Mouse (Mus musculus) CD4-positive helper T cell, adult 2 months (primary cell): ENCODE results near the gene Fgd6.

Experiments
- DNase-seq: peaks from one replicate; pipeline ENCODE4 v3.0.0-alpha.2; 2012; ENCODE audit warnings: low read depth, missing footprints, low spot score

Gene Fgd6

GRCm38 (mm10) chr10:94093534-94093933, 57.7 kb downstream of the Fgd6 start:
- DNase-seq, result no peak

DNA sequence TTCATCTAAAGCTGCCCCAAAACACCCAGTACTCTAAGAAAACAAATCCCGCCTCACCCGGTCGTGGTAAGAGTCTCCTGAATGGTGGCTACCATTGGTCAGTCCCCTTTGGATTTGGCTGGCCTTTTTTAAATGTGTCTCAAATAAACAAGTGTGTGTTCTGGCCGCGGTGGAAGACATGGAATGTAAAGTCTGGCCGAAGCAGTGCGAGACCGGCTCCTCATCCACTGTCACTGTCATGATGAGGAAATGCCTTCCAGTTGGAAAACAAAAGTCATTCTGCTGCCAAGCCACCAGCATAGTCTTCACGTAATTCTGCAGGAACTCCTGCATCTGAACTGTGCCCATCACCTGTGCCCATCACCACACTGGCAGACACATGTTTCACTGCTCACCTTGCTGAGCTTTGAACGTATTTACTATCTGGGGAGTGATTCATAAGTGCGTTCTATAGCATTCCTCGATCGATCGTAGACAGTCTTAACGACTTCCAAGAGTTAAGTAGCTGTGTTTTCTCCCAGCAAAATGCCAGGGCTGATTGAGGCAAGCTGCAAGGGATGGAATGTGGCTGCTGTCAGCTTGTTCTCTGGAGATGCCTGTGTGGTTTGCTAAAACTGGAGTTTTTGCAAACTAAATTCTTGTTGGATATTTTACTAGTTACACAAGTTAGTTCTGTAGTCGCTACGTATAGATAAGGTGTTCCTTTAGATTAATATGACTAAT, 60.1 kb downstream of the Fgd6 start:
- DNase-seq, result no peak

- DNase-seq, result no peak
Observed at GRCm38 (mm10) chr10:94097081-94097845, 61.5 kb downstream of the Fgd6 start.

- DNase-seq, result no peak
Observed at GRCm38 (mm10) chr10:94098100-94098499, 62.3 kb downstream of the Fgd6 start.

DNA sequence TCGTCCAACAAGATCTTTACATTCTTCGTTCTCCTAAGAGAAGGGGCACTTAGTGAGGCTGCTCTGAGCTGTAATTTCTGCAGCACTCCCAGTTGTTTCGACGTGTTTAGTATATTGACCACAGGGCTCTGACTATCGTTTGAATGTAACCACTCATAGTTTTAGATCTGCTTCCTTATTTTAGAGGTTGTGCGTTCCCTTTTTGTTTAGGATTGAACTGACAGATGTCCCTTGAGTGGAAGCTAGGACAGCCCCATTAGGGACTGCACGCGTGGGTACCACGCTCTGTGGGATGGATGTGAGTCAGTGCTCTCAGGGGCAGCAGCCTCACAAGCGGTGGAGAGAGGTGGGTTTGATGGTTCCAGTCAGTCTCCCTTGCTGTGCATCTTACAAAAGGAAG, 69.7 kb downstream of the Fgd6 start:
- DNase-seq, result no peak

GRCm38 (mm10) chr10:94107168-94107567, 71.4 kb downstream of the Fgd6 start:
- no peak for DNase-seq

DNA sequence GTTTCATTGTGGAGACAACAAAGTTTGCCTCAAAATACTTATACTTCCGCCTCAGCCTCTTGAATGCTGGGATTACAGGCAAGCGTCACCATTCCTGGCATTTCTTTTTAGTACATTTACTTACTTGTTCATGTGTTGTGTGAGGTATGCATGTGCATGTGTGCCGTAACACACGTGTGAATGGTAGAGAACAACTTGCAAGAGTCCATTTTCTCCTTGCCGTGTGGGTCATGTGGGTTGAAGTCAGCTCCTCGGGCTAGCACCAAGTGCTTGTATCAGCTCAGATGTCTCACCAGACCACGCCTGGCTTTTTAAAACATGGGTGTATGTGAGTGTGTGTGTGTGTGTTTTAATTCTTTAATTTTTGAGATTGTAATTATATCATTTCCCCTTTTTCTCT, 71.8 kb downstream of the Fgd6 start:
- no peak for DNase-seq

GRCm38 (mm10) chr10:94108791-94109190, 73.0 kb downstream of the Fgd6 start:
- no peak for DNase-seq

DNA sequence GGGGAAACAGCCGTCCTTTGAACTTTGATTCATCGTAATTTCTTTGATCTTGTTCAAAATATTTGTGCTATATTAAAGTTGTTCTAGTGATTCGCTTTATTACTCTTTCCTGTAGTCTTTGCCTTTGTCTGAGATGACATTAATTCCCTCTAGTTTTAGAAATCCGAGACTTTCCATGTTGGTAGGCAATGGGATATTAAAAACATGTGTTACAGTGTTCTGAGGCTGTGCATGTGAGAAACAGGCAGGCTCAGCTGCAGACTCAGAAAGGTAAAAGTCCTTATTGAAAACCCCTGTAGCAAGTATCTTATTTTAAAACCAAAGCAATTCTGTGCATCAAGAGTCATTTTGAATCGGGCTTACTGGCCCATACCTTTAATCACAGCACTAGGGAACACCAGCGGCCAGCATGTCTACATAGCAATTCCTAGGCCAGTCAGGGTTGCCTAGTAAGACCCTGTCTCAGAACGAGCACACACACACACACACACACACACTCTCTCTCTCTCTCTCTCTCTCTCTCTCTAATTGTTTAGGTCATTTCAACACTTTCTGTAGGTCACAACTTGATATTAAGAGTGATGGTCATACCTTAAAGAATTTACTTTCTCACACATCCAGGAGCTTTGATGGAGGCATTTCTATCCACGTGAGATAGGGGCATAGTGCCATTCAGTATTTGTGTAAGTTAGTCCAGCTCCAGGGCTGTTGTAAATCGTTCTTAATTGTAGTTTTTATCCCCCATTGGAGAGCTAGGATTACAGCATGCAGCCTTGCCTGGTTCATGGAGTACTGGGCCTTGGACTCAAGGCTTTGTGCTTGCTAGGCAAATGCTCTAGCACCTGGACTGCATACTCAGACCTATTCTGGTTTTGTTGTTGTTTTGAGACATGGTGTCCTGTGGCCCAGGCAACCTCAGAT, 75.3 kb downstream of the Fgd6 start:
- DNase-seq, result no peak

GRCm38 (mm10) chr10:94112207-94112606, 76.4 kb downstream of the Fgd6 start:
- no peak for DNase-seq

DNA sequence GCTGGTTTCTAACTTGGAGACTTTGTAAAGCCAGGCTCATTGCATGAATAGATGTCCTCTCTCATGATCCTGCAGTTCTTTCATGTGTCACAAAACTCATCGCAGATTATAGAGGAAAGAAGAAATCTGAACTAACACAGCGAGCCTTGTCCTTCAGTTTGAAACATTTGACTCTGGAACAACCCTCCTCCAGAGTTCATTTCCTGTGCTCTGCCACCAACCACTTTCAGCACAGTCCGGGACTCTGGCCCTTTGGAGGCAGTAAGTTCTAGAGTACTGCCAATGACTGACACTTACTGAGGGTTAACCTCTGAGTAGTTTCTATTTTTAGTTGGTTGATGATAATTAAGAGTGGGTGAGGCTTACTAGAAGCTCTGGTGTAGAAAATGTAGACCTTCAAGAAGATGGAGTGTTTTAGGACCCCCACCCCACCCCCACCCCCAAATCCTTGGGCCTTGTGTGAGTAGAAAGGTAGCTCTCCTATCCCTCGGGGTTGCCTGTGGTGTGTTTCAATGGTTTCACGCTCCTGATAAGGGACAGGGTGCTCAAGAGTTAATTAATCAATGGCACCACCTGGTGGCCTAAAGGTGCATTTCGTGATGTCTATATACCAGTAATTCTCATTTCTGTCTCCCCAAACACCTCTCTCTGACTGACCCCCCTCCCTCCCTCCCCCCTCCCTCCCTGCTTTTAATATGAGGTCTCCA, 80.2 kb downstream of the Fgd6 start:
- DNase-seq, result peak; percentile 79

- no peak for DNase-seq
Observed at GRCm38 (mm10) chr10:94116781-94117340, 81.1 kb downstream of the Fgd6 start.

DNA sequence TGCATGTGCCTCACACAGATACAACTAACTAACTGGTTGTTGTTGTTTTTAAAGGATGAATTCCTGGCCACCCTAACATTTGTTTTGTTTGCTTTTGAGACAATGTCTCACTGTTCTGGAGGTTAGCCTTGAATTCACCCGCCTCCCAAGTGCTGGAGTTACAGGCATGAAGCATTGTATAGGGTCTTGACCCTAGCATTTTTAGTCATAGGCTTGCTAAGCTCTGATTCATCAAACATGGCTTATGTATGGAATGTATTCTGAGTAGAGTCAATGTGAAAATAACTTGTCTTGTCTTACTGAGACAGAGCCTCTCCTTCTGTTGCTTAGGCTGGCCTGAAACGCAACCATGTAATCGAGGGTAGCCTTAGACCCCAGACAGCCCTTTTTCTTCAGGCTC, 82.1 kb downstream of the Fgd6 start:
- no peak for DNase-seq

GRCm38 (mm10) chr10:94118993-94119392, 83.2 kb downstream of the Fgd6 start:
- no peak for DNase-seq

DNA sequence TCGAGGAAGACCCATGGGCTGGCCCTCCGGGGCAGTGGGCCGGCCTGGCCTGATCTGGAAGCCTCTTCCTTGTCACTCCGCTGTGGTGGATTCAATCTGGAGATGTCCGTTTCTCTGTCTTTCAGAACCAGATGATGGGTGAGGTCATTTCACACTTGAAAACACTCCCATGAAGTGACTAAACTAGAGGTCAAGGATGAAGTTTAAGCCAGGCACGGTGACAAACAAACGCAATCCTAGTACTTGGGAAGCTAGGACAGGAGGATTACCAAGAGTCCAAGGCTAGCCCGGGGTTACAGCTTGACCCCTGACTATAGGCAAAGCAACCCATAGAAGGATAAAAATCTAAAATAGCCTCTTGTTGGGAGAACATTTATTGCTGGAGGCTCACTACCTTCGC, 84.9 kb downstream of the Fgd6 start:
- no peak for DNase-seq

- no peak for DNase-seq
Observed at GRCm38 (mm10) chr10:94122595-94122994, 86.8 kb downstream of the Fgd6 start.

GRCm38 (mm10) chr10:94123581-94123980, 87.8 kb downstream of the Fgd6 start:
- DNase-seq, result no peak

GRCm38 (mm10) chr10:94124376-94124775, 88.6 kb downstream of the Fgd6 start:
- no peak for DNase-seq

GRCm38 (mm10) chr10:94129680-94130119, 93.9 kb downstream of the Fgd6 start:
- DNase-seq, result no peak

GRCm38 (mm10) chr10:94133081-94133480, 97.3 kb downstream of the Fgd6 start:
- DNase-seq, result no peak

DNA sequence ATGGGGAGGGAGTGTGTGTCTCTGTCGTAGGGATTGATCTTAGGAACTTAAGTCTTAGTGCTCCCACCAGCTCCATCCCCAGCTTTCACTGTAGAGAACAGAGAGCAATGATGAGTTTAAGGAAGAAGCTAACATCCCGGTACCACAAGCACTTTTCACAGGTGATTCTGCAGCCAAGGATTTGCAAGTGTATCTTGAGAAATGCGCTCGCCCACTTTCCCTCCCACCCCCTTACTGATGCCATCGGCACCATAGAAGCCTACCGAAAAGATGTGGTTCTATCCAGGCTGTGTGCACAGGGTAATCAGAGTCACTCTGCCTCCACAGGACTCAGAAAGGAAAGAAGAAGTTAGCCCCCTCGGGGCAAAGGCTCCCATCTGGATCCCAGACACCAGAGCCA, 97.9 kb downstream of the Fgd6 start:
- DNase-seq, result no peak
